Mouse (Mus musculus) olfactory bulb, adult 2 months (tissue): ENCODE measurements around the gene Nexn.

ENCODE experiments used
- CTCF ChIP-seq: fragments of 200-500 bp; IDR thresholded peaks from 2 replicates; pipeline ENCODE4 v1.5.1; 2012; ENCODE audit warnings: low read depth, mild to moderate bottlenecking, low read length, moderate library complexity; ENCODE audit not compliant: insufficient read depth
- POLR2A ChIP-seq: fragments of 200-500 bp; IDR thresholded peaks from 2 replicates; pipeline ENCODE4 v1.6.1; 2012; ENCODE audit warnings: mild to moderate bottlenecking, low read depth, low read length, moderate library complexity; ENCODE audit not compliant: insufficient read depth

GRCm38 (mm10) chr3:152264830-152265229 lies 1.3 kb downstream of the Nexn start:
- no peak for TF ChIP-seq CTCF
- TF ChIP-seq POLR2A, result no peak
